Mouse (Mus musculus): ENCODE results near the gene Tomm22. TPM values are rescaled to one million over a fixed set of nuclear protein-coding genes. Genes with fewer than 3 reads are reported as not detected.
A peak's percentile ranks its signal among the peaks of the same experiment; 100 is the strongest.

Tomm22 gene
- polyA plus RNA-seq (2015; fragmentation: Nextera tagmentation; extraction: Ambion mirVana): 261 and 272 TPM in 2 replicates

- peak within 1 kb of the TSS; percentile 69 for H3K4me2 ChIP-seq (replicated peaks)
- peak within 1 kb of the TSS; percentile 87 for H3K4me3 ChIP-seq (replicated peaks)
- H3K36me3 ChIP-seq: peaks cover 30% of the 10 kb centered on the region
- no peaks in the 10 kb centered on the region for H3K27me3 ChIP-seq (replicated peaks)
- no peaks in the 10 kb centered on the region for H3K9me3 ChIP-seq
- no peak within 1 kb of the TSS for H3K27ac ChIP-seq
- H3K4me1 ChIP-seq (replicated peaks): peaks cover 5% of the 10 kb centered on the region
- WGBS: 16% methylated on average over 33 of the region's 33 CpGs
- peak; percentile 98 for ATAC-seq
- peak within 1 kb of the TSS; percentile 92 for H3K9ac ChIP-seq
Observed at GRCm38 (mm10) chr15:79670249-79670971, at the start of gene Tomm22. TSS of gene Tomm22 (plus strand) at chr15:79670861.

GRCm38 (mm10) chr15:79630471-79630870 lies 40.2 kb upstream of the Tomm22 start:
- WGBS: 54% methylated on average over 2 of the region's 2 CpGs
- Histone ChIP-seq H3K9ac (no peak overlapping the region), H3K27ac (no peak overlapping the region), H3K9me3 (no peaks in the 10 kb centered on the region), H3K4me3 (replicated peaks) (no peak overlapping the region), H3K36me3 (no peaks in the 10 kb centered on the region), H3K4me2 (replicated peaks) (no peak overlapping the region), H3K4me1 (replicated peaks) (no peaks in the 10 kb centered on the region), H3K27me3 (replicated peaks) (no peaks in the 10 kb centered on the region)
- no peak for ATAC-seq

DNA sequence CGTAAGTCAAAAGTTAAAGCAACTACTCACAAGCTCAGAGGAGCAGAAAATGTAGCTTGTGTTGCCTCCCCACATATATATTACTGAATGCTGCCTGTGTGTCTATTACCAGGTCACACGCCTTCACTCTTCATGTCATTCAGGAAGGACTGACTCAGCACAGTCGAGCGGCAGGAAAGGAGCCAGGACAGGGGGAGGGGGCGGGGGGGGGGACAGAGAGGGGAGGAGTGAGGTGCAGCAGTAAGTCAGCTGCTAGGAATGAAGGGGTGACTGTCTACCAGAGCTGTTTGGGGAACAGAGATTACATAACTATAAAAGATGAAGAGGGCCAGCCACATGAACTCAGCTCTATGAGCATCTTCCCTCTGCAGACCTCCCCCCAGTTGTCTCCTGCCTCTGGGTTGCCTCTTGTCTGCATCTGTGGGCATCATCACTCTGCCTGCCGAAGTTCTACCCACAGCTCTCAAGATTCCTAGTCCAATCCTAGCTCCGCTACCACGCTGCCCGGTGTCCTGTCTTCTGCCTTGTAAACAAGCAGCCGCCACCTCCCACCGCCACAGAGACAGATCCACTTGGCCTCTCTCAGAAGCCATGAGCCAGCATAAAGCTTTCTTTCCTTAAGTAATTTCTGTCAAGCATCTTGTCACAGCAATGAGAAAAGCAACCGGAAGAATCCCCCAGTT lies 29.4 kb upstream of the Tomm22 start:
- no peak for ATAC-seq
- WGBS: 63% methylated on average over 11 of the region's 12 CpGs

DNA sequence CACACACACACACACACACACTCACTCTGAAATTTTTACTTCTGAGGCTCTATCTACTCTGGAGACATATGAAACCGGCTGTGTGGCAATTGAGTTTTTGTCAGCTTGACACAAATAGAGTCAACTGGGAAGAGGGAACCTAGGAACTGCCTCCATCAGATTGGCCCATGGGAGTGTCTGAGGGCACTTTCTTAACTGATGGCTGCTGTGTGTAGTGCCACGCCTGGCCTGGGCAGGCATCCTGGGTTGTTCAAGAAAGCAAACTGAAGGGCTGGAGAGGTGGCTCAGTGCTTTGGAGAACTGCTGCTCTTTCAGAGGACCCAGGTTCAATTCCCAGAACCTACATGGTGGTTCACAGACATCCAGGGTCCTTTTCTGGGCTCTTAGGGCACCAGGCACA lies 25.2 kb upstream of the Tomm22 start:
- no peaks in the 10 kb centered on the region for H3K36me3 ChIP-seq
- ATAC-seq: no peak
- no peak overlapping the region for H3K4me2 ChIP-seq (replicated peaks)
- H3K27ac ChIP-seq: no peak overlapping the region
- WGBS: 85% methylated on average over 2 of the region's 2 CpGs
- H3K4me1 ChIP-seq (replicated peaks): no peaks in the 10 kb centered on the region
- H3K9me3 ChIP-seq: no peaks in the 10 kb centered on the region
- H3K4me3 ChIP-seq (replicated peaks): no peak overlapping the region
- H3K9ac ChIP-seq: no peak overlapping the region
- H3K27me3 ChIP-seq (replicated peaks): no peaks in the 10 kb centered on the region

More for the DNA sequence above, 29.4 kb upstream of the Tomm22 start:
- Histone ChIP-seq H3K9me3 (no peaks in the 10 kb centered on the region), H3K36me3 (no peaks in the 10 kb centered on the region), H3K9ac (no peak overlapping the region), H3K4me3 (replicated peaks) (no peak overlapping the region), H3K4me1 (replicated peaks) (no peaks in the 10 kb centered on the region), H3K27ac (no peak overlapping the region), H3K27me3 (replicated peaks) (no peaks in the 10 kb centered on the region), H3K4me2 (replicated peaks) (no peak overlapping the region)

DNA sequence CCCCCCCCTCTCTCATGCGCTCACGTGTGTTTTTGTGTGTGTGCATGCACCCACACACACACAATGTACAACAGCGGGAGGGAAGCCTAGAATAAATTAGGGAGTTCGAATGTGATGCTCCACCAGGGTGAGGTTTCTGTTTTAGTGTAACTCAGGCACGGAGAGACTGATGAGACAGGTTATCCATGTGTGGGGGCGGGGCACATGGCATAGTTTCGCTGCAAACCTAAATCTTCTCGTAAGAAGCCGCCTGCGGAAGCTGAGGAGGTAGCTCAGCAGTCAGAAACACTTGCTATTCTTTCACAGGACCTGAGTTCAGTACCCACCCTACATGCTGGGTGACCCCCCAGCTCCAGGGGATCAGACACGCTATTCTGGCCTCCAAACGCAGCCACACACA lies 22.5 kb upstream of the Tomm22 start:
- Histone ChIP-seq H3K9me3 (no peaks in the 10 kb centered on the region), H3K27me3 (replicated peaks) (no peaks in the 10 kb centered on the region), H3K4me2 (replicated peaks) (no peak overlapping the region), H3K4me1 (replicated peaks) (no peaks in the 10 kb centered on the region), H3K27ac (no peak overlapping the region), H3K9ac (no peak overlapping the region), H3K36me3 (no peaks in the 10 kb centered on the region), H3K4me3 (replicated peaks) (no peak overlapping the region)
- ATAC-seq: no peak
- WGBS: 87% methylated on average over 12 of the region's 12 CpGs

DNA sequence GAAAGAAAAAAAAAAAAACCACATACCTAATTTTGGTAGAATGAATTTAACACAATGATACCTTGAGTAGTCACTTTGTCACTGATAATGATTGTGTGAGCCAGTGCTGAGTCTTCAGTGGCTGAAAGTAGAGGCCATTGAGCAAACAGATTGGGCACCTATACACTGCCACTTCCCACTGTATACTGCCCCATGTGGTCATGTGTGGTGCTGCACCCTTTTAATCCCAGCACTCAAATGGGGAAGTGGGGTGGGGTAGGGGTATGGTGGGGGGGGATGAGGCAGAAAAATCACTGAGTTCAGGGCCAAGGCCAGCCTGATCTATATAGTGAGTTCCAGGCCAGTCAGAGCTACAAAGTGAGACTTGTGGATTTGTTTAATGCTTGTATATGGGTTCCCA lies 20.1 kb upstream of the Tomm22 start:
- no peaks in the 10 kb centered on the region for H3K27me3 ChIP-seq (replicated peaks)
- no peaks in the 10 kb centered on the region for H3K4me1 ChIP-seq (replicated peaks)
- H3K4me2 ChIP-seq (replicated peaks): no peak overlapping the region
- no peak overlapping the region for H3K27ac ChIP-seq
- H3K9ac ChIP-seq: no peak overlapping the region
- no peaks in the 10 kb centered on the region for H3K36me3 ChIP-seq
- H3K9me3 ChIP-seq: no peaks in the 10 kb centered on the region
- no peak for ATAC-seq
- H3K4me3 ChIP-seq (replicated peaks): no peak overlapping the region

GRCm38 (mm10) chr15:79651481-79651880 lies 19.2 kb upstream of the Tomm22 start:
- Histone ChIP-seq H3K27me3 (replicated peaks) (no peaks in the 10 kb centered on the region), H3K4me2 (replicated peaks) (no peak overlapping the region), H3K36me3 (no peaks in the 10 kb centered on the region), H3K9me3 (no peaks in the 10 kb centered on the region), H3K4me1 (replicated peaks) (no peaks in the 10 kb centered on the region), H3K27ac (no peak overlapping the region), H3K9ac (no peak overlapping the region), H3K4me3 (replicated peaks) (no peak overlapping the region)
- no peak for ATAC-seq
- WGBS: 74% methylated on average over 4 of the region's 4 CpGs

DNA sequence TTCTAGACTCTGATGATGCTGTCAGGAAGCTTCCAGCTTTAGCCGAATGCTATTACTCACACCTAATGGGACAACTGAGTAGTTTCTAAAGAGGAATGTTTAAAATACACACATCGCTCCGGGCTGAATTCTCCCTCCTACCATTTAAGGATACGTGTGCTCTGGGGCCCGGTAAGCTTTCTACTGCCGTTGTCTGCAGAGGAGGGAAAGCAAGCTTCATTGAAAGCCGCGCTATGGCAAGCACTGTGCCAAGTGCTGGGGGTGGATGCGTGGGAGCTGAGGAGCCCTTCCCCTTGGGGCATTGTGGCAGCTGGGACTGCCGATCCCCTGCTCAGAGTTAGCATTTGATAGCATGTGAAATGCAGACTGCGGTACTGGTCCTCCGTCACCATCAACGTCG lies 14.2 kb upstream of the Tomm22 start:
- WGBS: 82% methylated on average over 14 of the region's 14 CpGs
- Histone ChIP-seq H3K36me3 (no peaks in the 10 kb centered on the region), H3K9me3 (no peaks in the 10 kb centered on the region), H3K27ac (peak overlapping the region; percentile 46; the same call in 1 of the 2 replicates), H3K4me1 (replicated peaks) (peaks cover 3% of the 10 kb centered on the region; the same call in 1 of the 2 replicates), H3K9ac (no peak overlapping the region), H3K4me2 (replicated peaks) (no peak overlapping the region), H3K27me3 (replicated peaks) (no peaks in the 10 kb centered on the region), H3K4me3 (replicated peaks) (no peak overlapping the region)
- no peak for ATAC-seq

GRCm38 (mm10) chr15:79657837-79658530 lies 12.7 kb upstream of the Tomm22 start:
- no peaks in the 10 kb centered on the region for H3K36me3 ChIP-seq
- H3K9ac ChIP-seq: peak overlapping the region; percentile 72
- peak overlapping the region; percentile 91 for H3K4me2 ChIP-seq (replicated peaks)
- H3K27ac ChIP-seq: peak overlapping the region; percentile 88
- H3K9me3 ChIP-seq: no peaks in the 10 kb centered on the region
- peaks cover 3% of the 10 kb centered on the region; the same call in 1 of the 2 replicates for H3K4me1 ChIP-seq (replicated peaks)
- peak; percentile 37 for ATAC-seq
- H3K4me3 ChIP-seq (replicated peaks): peak overlapping the region; percentile 66
- H3K27me3 ChIP-seq (replicated peaks): no peaks in the 10 kb centered on the region
- 3% methylated on average over 16 of the region's 16 CpGs for WGBS

- Histone ChIP-seq H3K9ac (peak within 1 kb of the TSS; percentile 72), H3K36me3 (no peaks in the 10 kb centered on the region), H3K4me3 (replicated peaks) (peak within 1 kb of the TSS; percentile 66), H3K4me1 (replicated peaks) (peaks cover 3% of the 10 kb centered on the region; the same call in 1 of the 2 replicates), H3K27me3 (replicated peaks) (no peaks in the 10 kb centered on the region), H3K4me2 (replicated peaks) (peak within 1 kb of the TSS; percentile 91), H3K27ac (peak within 1 kb of the TSS; percentile 88), H3K9me3 (no peaks in the 10 kb centered on the region)
- under 1% methylated on average over 55 of the region's 55 CpGs for WGBS
- ATAC-seq: peak; percentile 92
Observed at GRCm38 (mm10) chr15:79658531-79659375, 11.9 kb upstream of the Tomm22 start, which contains the start of the genes Fam227a and Cby1. TSS of gene Fam227a (minus strand) at chr15:79658956. TSS of gene Cby1 (plus strand) at chr15:79659199.

DNA sequence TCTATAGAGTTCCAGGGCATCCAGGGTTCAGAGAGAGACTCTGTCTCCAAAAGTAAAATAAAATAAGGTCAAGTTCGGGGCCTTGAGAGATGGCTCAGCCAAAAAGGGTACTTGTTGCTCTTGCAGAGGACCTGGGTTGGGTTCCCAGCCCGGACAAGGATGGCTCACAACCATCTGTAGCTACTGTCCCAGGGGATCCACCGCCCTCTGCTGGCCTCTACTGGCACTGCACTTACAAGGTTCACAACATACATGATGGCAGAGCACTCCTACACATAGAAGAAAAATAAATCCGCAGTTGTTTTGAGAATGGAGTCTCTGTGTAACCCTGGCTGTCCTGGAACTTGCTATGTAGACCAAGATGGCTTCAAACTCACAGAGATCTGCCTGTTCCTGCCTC lies 8.8 kb upstream of the Tomm22 start:
- no peaks in the 10 kb centered on the region for H3K27me3 ChIP-seq (replicated peaks)
- no peak for ATAC-seq
- 0 out of 2 replicates have a peak, but pooled peaks cover 6% of the 10 kb centered on the region for H3K36me3 ChIP-seq
- H3K9ac ChIP-seq: no peak overlapping the region
- no peak overlapping the region for H3K4me3 ChIP-seq (replicated peaks)
- no peaks in the 10 kb centered on the region for H3K9me3 ChIP-seq
- H3K27ac ChIP-seq: no peak overlapping the region
- H3K4me1 ChIP-seq (replicated peaks): peaks cover 3% of the 10 kb centered on the region; the same call in 1 of the 2 replicates
- 66% methylated on average over 4 of the region's 4 CpGs for WGBS
- no peak overlapping the region for H3K4me2 ChIP-seq (replicated peaks)
